Comparison of ENCODE assay signal across 8 mouse cellular contexts in the genomic region with DNA sequence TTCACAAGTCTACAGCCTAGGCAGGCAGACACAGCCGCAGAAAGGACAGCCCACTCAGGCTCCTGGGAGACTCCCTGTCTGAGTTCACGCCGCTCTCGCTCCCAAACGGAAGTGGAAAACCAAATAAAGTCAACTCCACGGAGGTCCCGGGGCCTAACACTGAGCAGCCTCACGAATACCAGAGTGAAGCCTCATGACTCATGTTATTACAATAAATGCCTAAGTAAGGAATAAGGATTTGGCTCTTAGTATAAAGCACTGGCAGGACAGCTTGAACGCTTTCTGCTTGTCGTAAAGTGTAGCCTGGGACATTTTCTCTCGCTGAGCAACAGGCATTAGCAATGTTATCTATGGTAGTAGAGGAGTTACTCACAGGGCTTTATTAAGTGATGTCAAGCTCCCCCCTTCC.
A peak's percentile ranks its signal among the peaks of the same experiment; 100 is the strongest.
DNase-seq lines count a peak whose midpoint lies in the region; TF ChIP-seq lines count a peak whose summit lies in the region.

No protein-coding gene starts in this region.

- peak; percentile 22 for DNase-seq in gastrocnemius, postnatal 10 days
- DNase-seq in gastrocnemius, adult 8-10 months (ENCODE audit: low spot score in 2 of 2): no peak
- DNase-seq in heart, adult 9 months (ENCODE audit: low spot score in 2 of 2): peak; percentile 31 to 33
- peak; percentile 55 for DNase-seq in kidney, postnatal 14 days
- DNase-seq in right cerebral cortex, postnatal 36 days (ENCODE audit: low spot score in 2 of 2): no peak
- DNase-seq in frontal cortex, postnatal 25 days (ENCODE audit: low spot score in 2 of 2): no peak
- no peak for DNase-seq in layer of hippocampus, postnatal 25 days (ENCODE audit: extremely low spot score in 1 of 2, low spot score in 1 of 2)

- H3K4me3 ChIP-seq in myocyte: no peak overlapping the region

- H3ac ChIP-seq in myocyte (ENCODE audit: control insufficient read depth, insufficient read length): no peak overlapping the region

- H3K27me3 ChIP-seq in myocyte (ENCODE audit: control insufficient read depth, insufficient read depth, insufficient read length): no peaks in the 10 kb centered on the region

- H3K4me2 ChIP-seq in myocyte (ENCODE audit: low read depth): peak overlapping the region; percentile 82

- H3K79me2 ChIP-seq in myocyte (ENCODE audit: control insufficient read depth, insufficient read depth): no peaks in the 10 kb centered on the region

- no peak for TF ChIP-seq POLR2A in myocyte (IDR thresholded peaks at IDR 0.05; ENCODE audit: insufficient read length, low read depth)

- H3K36me3 ChIP-seq in myocyte (ENCODE audit: control insufficient read depth, insufficient read depth): no peaks in the 10 kb centered on the region

TF ChIP-seq in myocyte, 11 proteins besides CTCF, POLR2A, EP300 and RAD21:
- TF ChIP-seq USF1 (IDR thresholded peaks at IDR 0.05; ENCODE audit: low read depth) (no peak), MYOG (IDR thresholded peaks at IDR 0.05; ENCODE audit: control insufficient read depth in 1 of 3, insufficient read depth in 1 of 3, insufficient read length in 2 of 3, low read depth in 2 of 3) (no peak), MAX (IDR thresholded peaks at IDR 0.05; ENCODE audit: low read depth) (no peak), E2F4 (IDR thresholded peaks at IDR 0.05; ENCODE audit: insufficient read depth) (no peak), SRF (IDR thresholded peaks at IDR 0.05; ENCODE audit: control insufficient read depth, insufficient read length, low read depth) (peak; percentile 94)

Comparison
In these comparisons a context has a peak if more than half of its experiments do, and no peak if none do; other contexts are left out.
1. DNase-seq: peak in gastrocnemius, postnatal 10 days (single experiment), heart, adult 9 months (2 of 2) and kidney, postnatal 14 days (single experiment); none in gastrocnemius, adult 8-10 months (0 of 2), right cerebral cortex, postnatal 36 days (0 of 2), frontal cortex, postnatal 25 days (0 of 2) and layer of hippocampus, postnatal 25 days (0 of 2).